Mouse (Mus musculus) cortical plate, adult 2 months (tissue): ENCODE results near the gene BC107364. TPM values are rescaled to one million over a fixed set of nuclear protein-coding genes. Genes with fewer than 3 reads are reported as not detected.
"Not testable (repeated sequence)": the region's sequence is repeated elsewhere in the genome, so short reads cannot be mapped to it uniquely, and the experiment has no call there.

Source experiments
- H3K27ac ChIP-seq: fragments of 200-500 bp; 2 replicates; pipeline ENCODE4 v1.5.1; 2012; ENCODE audit warnings: low read length, control low read depth, inconsistent platforms; ENCODE audit not compliant: insufficient read depth
- H3K4me1 ChIP-seq: fragments of 200-500 bp; 2 replicates; pipeline ENCODE4 v1.6.1; 2011; ENCODE audit warnings: low read length; ENCODE audit not compliant: control insufficient read depth, insufficient read depth
- H3K4me3 ChIP-seq: fragments of 200-500 bp; 2 replicates; pipeline ENCODE4 v1.5.1; 2011; ENCODE audit warnings: mild to moderate bottlenecking, low read length, control low read depth; ENCODE audit not compliant: insufficient read depth
- CTCF ChIP-seq: fragments of 200-500 bp; IDR thresholded peaks from 2 replicates; pipeline ENCODE4 v1.5.1; 2011; ENCODE audit warnings: mild to moderate bottlenecking, control low read depth, low read length; ENCODE audit not compliant: insufficient read depth; ENCODE audit errors: extremely low read depth
- POLR2A ChIP-seq: fragments of 200-500 bp; IDR thresholded peaks from 2 replicates; pipeline ENCODE4 v1.6.1; 2011; ENCODE audit warnings: mild to moderate bottlenecking, low read length, control low read depth; ENCODE audit not compliant: insufficient read depth; ENCODE audit errors: extremely low read depth
- polyA plus RNA-seq: library from polyadenylated mRNA; depleted of rRNA; stranded (reverse); fragments of >200 nt; gene quantifications from 2 replicates; pipeline ENCODE4 v1.2.3, GENCODE M21; 2012

The BC107364 gene
- polyA plus RNA-seq, 1 experiment = not detected

GRCm38 (mm10) chr3:96423889-96424288 lies 28.2 kb downstream of the BC107364 start:
- no peak overlapping the region for H3K4me3 ChIP-seq
- TF ChIP-seq POLR2A = no peak
- TF ChIP-seq CTCF = no peak
- no peak overlapping the region for H3K27ac ChIP-seq
- no peaks in the 10 kb centered on the region for H3K4me1 ChIP-seq

DNA sequence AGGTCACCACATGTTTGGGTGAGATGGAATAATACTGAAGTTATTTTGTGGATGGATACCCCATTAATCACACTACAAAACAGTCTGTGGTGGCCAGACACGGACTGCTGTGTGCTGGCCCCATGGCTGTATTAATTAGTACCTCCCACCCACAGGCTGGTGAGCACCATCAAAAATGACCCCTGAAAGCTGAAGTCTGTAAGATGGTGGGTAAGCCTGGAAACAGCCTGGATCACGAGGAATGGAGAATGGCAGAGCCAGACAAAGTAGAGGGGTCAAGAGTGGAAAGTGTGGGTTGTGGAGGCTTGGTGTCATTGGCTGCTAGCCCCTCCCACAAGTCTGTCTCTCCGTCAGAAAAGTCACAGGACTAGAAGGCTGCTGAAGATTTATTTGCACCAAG lies 31.3 kb downstream of the BC107364 start:
- TF ChIP-seq CTCF (no peak), POLR2A (no peak)
- no peak overlapping the region for H3K27ac ChIP-seq
- H3K4me1 ChIP-seq = no peaks in the 10 kb centered on the region

GRCm38 (mm10) chr3:96418902-96419301 lies 33.2 kb downstream of the BC107364 start:
- not testable (repeated sequence) for H3K4me3 ChIP-seq, H3K27ac ChIP-seq, H3K4me1 ChIP-seq

More for the DNA sequence above, 31.3 kb downstream of the BC107364 start:
- H3K4me3 ChIP-seq = no peak overlapping the region

GRCm38 (mm10) chr3:96417850-96418815 lies 34.0 kb downstream of the BC107364 start:
- no peak for TF ChIP-seq POLR2A
- TF ChIP-seq CTCF = no peak

GRCm38 (mm10) chr3:96416595-96416994 lies 35.5 kb downstream of the BC107364 start:
- no peak for TF ChIP-seq CTCF
- TF ChIP-seq POLR2A = no peak
- Histone ChIP-seq H3K4me1 (no peaks in the 10 kb centered on the region), H3K4me3 (no peak overlapping the region), H3K27ac (no peak overlapping the region)

More at GRCm38 (mm10) chr3:96417850-96418815, 34.0 kb downstream of the BC107364 start:
- no peak overlapping the region for H3K27ac ChIP-seq
- no peaks in the 10 kb centered on the region for H3K4me1 ChIP-seq
- H3K4me3 ChIP-seq = no peak overlapping the region

GRCm38 (mm10) chr3:96416056-96416455 lies 36.0 kb downstream of the BC107364 start:
- Histone ChIP-seq H3K4me1 (no peaks in the 10 kb centered on the region), H3K4me3 (no peak overlapping the region), H3K27ac (no peak overlapping the region)
- TF ChIP-seq POLR2A (no peak), CTCF (no peak)

DNA sequence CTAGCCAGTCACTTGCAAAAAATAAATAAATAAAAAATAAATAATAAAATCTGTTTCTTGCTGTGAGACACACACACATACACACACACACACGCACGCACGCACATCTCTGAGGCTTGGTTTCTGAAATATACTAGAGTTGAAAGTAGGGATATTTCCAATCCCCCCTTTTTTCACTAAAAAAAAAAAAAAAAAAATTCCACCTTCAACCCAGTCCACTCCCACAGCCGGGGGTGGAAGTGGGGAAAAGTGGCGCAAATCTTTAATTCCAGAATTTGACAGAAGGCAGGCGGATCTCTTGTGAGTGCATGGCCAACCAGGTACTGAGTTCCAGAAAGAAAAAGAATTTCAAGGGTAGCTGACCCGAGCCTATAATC lies 37.2 kb downstream of the BC107364 start:
- no peak for TF ChIP-seq CTCF
- TF ChIP-seq POLR2A = no peak
- Histone ChIP-seq H3K27ac (no peak overlapping the region), H3K4me3 (peak overlapping the region; percentile 25; the same call in 1 of the 2 replicates), H3K4me1 (no peaks in the 10 kb centered on the region)

- Histone ChIP-seq H3K4me3 (peak overlapping the region; percentile 25), H3K4me1 (no peaks in the 10 kb centered on the region), H3K27ac (no peak overlapping the region)
- no peak for TF ChIP-seq CTCF
- TF ChIP-seq POLR2A = no peak
Measured at GRCm38 (mm10) chr3:96414126-96414950, 37.8 kb downstream of the BC107364 start.

GRCm38 (mm10) chr3:96413581-96414125 lies 38.5 kb downstream of the BC107364 start:
- Histone ChIP-seq H3K27ac (no peak overlapping the region), H3K4me1 (no peaks in the 10 kb centered on the region), H3K4me3 (peak overlapping the region; percentile 25; the same call in 1 of the 2 replicates)
- TF ChIP-seq CTCF (no peak), POLR2A (no peak)
